Mouse (Mus musculus): ENCODE measurements around the gene Oaz1. TPM values are rescaled to one million over a fixed set of nuclear protein-coding genes. Genes with fewer than 3 reads are reported as not detected.

Gene Oaz1
- polyA plus RNA-seq, 2 experiments = 882 to 1,813 TPM

DNA sequence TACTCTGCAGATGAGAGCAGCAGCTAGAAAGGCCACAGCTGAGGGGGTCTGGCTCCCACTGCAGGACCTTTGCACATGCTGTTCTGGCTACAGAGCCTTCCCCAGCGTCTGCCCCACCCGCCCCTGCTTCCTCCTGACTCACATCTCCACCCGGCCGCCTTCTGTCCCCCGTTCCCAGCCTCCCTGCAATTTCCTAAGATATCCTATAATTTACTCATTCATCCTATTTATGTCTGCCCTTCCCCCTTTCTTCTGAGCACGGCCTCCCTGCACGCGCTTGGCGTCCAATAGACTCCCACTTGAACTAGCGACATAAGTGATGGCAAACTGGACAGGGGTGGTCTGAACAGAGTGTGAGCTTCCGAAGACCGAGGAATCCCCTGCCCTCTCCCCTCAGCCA lies 19.3 kb downstream of the Oaz1 start:
- no peak for TF ChIP-seq POLR2A (IDR thresholded peaks at IDR 0.05; ENCODE audit: borderline replicate concordance, extremely low read depth, insufficient read depth, insufficient read length)

GRCm38 (mm10) chr10:80848571-80848970 lies 22.1 kb downstream of the Oaz1 start:
- H3K27ac ChIP-seq (replicated peaks; ENCODE audit: low read depth, low read length) = no peak overlapping the region
- peaks cover 20% of the 10 kb centered on the region for H3K27me3 ChIP-seq (ENCODE audit: control insufficient read depth, insufficient read depth, low read length)
- no peak overlapping the region for H3K4me3 ChIP-seq (replicated peaks; ENCODE audit: low read length)
- no peak for TF ChIP-seq POLR2A (IDR thresholded peaks at IDR 0.05; ENCODE audit: borderline replicate concordance, extremely low read depth, insufficient read depth, insufficient read length)
- H3K4me2 ChIP-seq (replicated peaks; ENCODE audit: low read depth, low read length, severe bottlenecking) = no peak overlapping the region
- WGBS = 14% methylated on average over 10 of the region's 10 CpGs
- H3K9me3 ChIP-seq (ENCODE audit: control insufficient read depth, low read length) = no peaks in the 10 kb centered on the region
- H3K9ac ChIP-seq (ENCODE audit: low read depth, low read length, severe bottlenecking) = no peak overlapping the region
- ATAC-seq (ENCODE audit: low FRiP score, low read depth) = no peak
- DNase-seq (ENCODE audit: low spot score) = no peak
- no peaks in the 10 kb centered on the region for H3K4me1 ChIP-seq (ENCODE audit: control insufficient read depth, insufficient read depth, low read length)
- H3K36me3 ChIP-seq (ENCODE audit: control insufficient read depth, insufficient read depth, low read length) = peaks cover 24% of the 10 kb centered on the region

More for the DNA sequence above, 19.3 kb downstream of the Oaz1 start:
- Histone ChIP-seq H3K9ac (ENCODE audit: low read depth, low read length, severe bottlenecking) (no peak overlapping the region), H3K36me3 (ENCODE audit: control insufficient read depth, insufficient read depth, low read length) (no peaks in the 10 kb centered on the region; the same call in 1 of the 2 replicates), H3K4me1 (ENCODE audit: control insufficient read depth, insufficient read depth, low read length) (no peaks in the 10 kb centered on the region), H3K27ac (replicated peaks; ENCODE audit: low read depth, low read length) (no peak overlapping the region), H3K9me3 (ENCODE audit: control insufficient read depth, low read length) (no peaks in the 10 kb centered on the region), H3K4me2 (replicated peaks; ENCODE audit: low read depth, low read length, severe bottlenecking) (no peak overlapping the region), H3K4me3 (replicated peaks; ENCODE audit: low read length) (no peak overlapping the region), H3K27me3 (ENCODE audit: control insufficient read depth, insufficient read depth, low read length) (peaks cover 37% of the 10 kb centered on the region)
- DNase-seq (ENCODE audit: low spot score) (no peak), ATAC-seq (ENCODE audit: low FRiP score, low read depth) (no peak)
- 78% methylated on average over 12 of the region's 12 CpGs for WGBS

- peak within 1 kb of the TSS; percentile 77 for H3K9ac ChIP-seq (ENCODE audit: low read depth, low read length, severe bottlenecking)
- no peaks in the 10 kb centered on the region for H3K9me3 ChIP-seq (ENCODE audit: control insufficient read depth, low read length)
- under 1% methylated on average over 69 of the region's 81 CpGs for WGBS
- no peaks in the 10 kb centered on the region for H3K27me3 ChIP-seq (ENCODE audit: control insufficient read depth, insufficient read depth, low read length)
- DNase-seq (ENCODE audit: low spot score) (peak; percentile 94), ATAC-seq (ENCODE audit: low FRiP score, low read depth) (peak; percentile 82)
- 0 out of 2 replicates have a peak, but pooled peaks have one; percentile 20 for TF ChIP-seq POLR2A (IDR thresholded peaks at IDR 0.05; ENCODE audit: borderline replicate concordance, extremely low read depth, insufficient read depth, insufficient read length)
- H3K4me1 ChIP-seq (ENCODE audit: control insufficient read depth, insufficient read depth, low read length) = peaks cover 20% of the 10 kb centered on the region
- H3K4me3 ChIP-seq (replicated peaks; ENCODE audit: low read length) = peak within 1 kb of the TSS; percentile 92
- H3K27ac ChIP-seq (replicated peaks; ENCODE audit: low read depth, low read length) = peak within 1 kb of the TSS; percentile 58
- H3K4me2 ChIP-seq (replicated peaks; ENCODE audit: low read depth, low read length, severe bottlenecking) = peak within 1 kb of the TSS; percentile 99
- H3K36me3 ChIP-seq (ENCODE audit: control insufficient read depth, insufficient read depth, low read length) = peaks cover 24% of the 10 kb centered on the region
Measured at GRCm38 (mm10) chr10:80854913-80855748, 28.7 kb downstream of the Oaz1 start, which contains the start of the genes Lsm7 and Sppl2b. Lsm7 (minus strand) TSS chr10:80855209. Sppl2b (plus strand) TSS chr10:80855275.

DNA sequence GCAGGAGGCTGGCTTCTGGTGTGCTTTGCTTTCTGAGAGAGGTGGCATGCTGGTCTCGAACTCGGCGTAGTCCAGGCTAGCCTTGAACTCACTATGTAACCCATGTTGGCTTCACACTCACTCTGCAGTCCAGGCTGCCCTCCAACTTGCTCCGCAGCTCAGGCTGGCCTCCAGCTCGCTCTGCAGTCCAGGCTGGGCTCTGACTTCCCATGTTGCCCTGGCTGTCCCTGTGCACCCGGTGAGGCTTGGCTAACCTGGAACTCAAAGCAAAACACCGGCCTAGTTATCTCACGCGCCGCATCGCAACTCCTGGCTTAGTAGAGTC lies 29.3 kb downstream of the Oaz1 start:
- ATAC-seq (ENCODE audit: low FRiP score, low read depth) = no peak
- Histone ChIP-seq H3K4me2 (replicated peaks; ENCODE audit: low read depth, low read length, severe bottlenecking) (peak overlapping the region; percentile 99), H3K9ac (ENCODE audit: low read depth, low read length, severe bottlenecking) (peak overlapping the region; percentile 77), H3K4me1 (ENCODE audit: control insufficient read depth, insufficient read depth, low read length) (peaks cover 20% of the 10 kb centered on the region), H3K4me3 (replicated peaks; ENCODE audit: low read length) (peak overlapping the region; percentile 92), H3K27ac (replicated peaks; ENCODE audit: low read depth, low read length) (peak overlapping the region; percentile 4; the same call in 1 of the 2 replicates), H3K36me3 (ENCODE audit: control insufficient read depth, insufficient read depth, low read length) (peaks cover 24% of the 10 kb centered on the region), H3K27me3 (ENCODE audit: control insufficient read depth, insufficient read depth, low read length) (no peaks in the 10 kb centered on the region), H3K9me3 (ENCODE audit: control insufficient read depth, low read length) (no peaks in the 10 kb centered on the region)
- TF ChIP-seq POLR2A (IDR thresholded peaks at IDR 0.05; ENCODE audit: borderline replicate concordance, extremely low read depth, insufficient read depth, insufficient read length) = no peak
- no peak for DNase-seq (ENCODE audit: low spot score)
- 16% methylated on average over 11 of the region's 11 CpGs for WGBS

DNA sequence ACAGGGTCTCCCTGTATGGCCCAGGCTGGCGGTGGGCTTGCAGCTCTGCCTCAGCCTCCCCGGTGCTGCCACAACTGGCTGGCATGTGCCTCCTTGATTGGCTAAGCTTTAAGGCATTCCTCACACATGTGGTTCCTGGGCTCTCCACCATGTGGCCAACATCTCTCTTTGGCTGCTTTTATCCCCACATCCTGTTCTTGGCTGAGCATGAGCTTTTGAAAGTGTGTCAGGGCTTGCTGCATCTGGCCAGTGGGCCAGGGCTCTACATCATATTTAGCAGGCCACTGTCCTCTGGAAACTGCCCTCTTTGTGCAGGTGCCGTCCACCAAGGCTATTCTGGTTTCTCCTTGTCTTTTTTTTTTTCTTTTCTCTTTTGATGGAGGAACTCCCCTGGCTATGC lies 29.8 kb downstream of the Oaz1 start:
- Histone ChIP-seq H3K36me3 (ENCODE audit: control insufficient read depth, insufficient read depth, low read length) (peaks cover 21% of the 10 kb centered on the region), H3K27ac (replicated peaks; ENCODE audit: low read depth, low read length) (peak overlapping the region; percentile 4; the same call in 1 of the 2 replicates), H3K4me1 (ENCODE audit: control insufficient read depth, insufficient read depth, low read length) (peaks cover 20% of the 10 kb centered on the region), H3K4me2 (replicated peaks; ENCODE audit: low read depth, low read length, severe bottlenecking) (peak overlapping the region; percentile 99), H3K4me3 (replicated peaks; ENCODE audit: low read length) (peak overlapping the region; percentile 92), H3K27me3 (ENCODE audit: control insufficient read depth, insufficient read depth, low read length) (no peaks in the 10 kb centered on the region), H3K9ac (ENCODE audit: low read depth, low read length, severe bottlenecking) (peak overlapping the region; percentile 77), H3K9me3 (ENCODE audit: control insufficient read depth, low read length) (no peaks in the 10 kb centered on the region)
- no peak for TF ChIP-seq POLR2A (IDR thresholded peaks at IDR 0.05; ENCODE audit: borderline replicate concordance, extremely low read depth, insufficient read depth, insufficient read length)
- ATAC-seq (ENCODE audit: low FRiP score, low read depth) = no peak
- peak; percentile 38 for DNase-seq (ENCODE audit: low spot score)
- WGBS = 41% methylated on average over 3 of the region's 3 CpGs

All from limb, embryonic 14.5 days (tissue).